Mouse (Mus musculus) embryo, embryonic 11 days (tissue): ENCODE results near the gene Sppl2b.
A peak's percentile ranks its signal among the peaks of the same experiment; 100 is the strongest.

Experiments used
- DNase-seq: peaks from one replicate; pipeline ENCODE4 v3.0.0-alpha.2; 2015

The Sppl2b gene

GRCm38 (mm10) chr10:80855749-80856073 lies 636 bp downstream of the Sppl2b start:
- DNase-seq: no peak

DNA sequence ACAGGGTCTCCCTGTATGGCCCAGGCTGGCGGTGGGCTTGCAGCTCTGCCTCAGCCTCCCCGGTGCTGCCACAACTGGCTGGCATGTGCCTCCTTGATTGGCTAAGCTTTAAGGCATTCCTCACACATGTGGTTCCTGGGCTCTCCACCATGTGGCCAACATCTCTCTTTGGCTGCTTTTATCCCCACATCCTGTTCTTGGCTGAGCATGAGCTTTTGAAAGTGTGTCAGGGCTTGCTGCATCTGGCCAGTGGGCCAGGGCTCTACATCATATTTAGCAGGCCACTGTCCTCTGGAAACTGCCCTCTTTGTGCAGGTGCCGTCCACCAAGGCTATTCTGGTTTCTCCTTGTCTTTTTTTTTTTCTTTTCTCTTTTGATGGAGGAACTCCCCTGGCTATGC lies 1.2 kb downstream of the Sppl2b start:
- no peak for DNase-seq

DNA sequence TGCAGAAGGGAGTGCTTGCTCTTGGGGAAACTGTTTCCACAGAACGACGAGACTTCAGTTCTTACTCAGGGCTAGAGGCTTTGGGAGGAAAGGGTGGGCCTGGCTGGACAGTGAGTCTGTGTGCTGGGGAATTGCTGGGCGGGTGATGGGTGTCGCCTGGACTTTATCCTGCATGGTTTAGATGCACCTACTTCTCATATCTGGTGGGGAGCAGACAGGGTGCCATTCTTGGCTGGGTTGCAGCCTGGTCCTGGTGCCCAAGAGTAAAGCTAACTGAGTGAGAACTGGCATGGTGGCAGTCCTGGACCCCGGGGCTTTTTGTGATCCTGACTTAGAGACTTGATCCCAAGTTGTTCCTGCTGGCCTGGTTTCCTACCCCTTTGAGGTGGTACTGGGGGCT lies 1.8 kb downstream of the Sppl2b start:
- DNase-seq: no peak

DNA sequence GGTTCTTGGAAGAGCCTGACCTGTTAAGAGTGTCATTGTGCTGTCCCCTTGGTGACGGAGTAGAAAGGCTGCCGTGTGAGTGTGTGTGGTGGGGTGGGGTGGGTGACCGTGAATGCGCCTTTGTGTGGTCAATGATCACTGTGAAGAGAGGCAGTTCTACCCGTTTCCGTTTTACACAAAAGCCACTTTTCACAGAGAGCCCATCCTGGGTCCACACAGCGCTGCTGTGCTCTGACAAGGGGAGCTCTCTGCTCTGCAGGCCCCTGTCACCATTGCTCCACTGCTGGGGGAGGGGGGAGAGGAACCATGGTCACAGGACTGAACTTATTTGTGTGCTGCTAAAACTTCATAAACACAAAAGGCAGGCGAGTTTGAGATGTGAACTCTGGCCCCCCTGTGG lies 2.3 kb downstream of the Sppl2b start:
- no peak for DNase-seq

- DNase-seq: no peak
Observed at GRCm38 (mm10) chr10:80857848-80858247, 2.8 kb downstream of the Sppl2b start.

DNA sequence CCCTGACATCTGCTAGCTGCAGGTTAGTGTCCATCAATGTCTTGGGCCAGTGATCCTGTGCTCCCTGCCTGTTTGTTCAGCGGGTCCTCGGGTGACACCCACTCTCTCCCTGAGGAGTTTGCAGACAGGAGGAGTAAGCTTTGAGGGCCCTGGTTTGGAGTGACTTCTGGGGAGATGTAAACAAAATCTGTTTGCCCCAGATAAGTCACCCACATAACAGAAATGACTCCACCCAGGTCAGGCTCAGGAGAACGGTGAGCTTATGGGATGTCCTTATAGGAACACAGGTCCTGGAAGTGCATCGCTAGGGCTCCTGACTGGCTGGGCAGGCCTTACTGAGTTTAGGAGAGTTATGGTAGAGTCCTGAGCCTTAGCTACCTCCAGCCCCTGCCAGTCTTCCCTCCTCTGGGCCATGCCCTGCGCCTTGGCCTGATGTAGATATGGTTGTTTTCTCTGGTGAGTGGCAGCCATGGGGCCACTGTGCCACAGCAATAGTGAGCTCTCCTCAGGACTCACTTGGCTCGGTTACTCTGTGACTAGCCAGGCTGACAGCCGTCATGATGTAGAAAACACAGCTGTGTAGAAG lies 3.4 kb downstream of the Sppl2b start:
- DNase-seq: no peak

DNA sequence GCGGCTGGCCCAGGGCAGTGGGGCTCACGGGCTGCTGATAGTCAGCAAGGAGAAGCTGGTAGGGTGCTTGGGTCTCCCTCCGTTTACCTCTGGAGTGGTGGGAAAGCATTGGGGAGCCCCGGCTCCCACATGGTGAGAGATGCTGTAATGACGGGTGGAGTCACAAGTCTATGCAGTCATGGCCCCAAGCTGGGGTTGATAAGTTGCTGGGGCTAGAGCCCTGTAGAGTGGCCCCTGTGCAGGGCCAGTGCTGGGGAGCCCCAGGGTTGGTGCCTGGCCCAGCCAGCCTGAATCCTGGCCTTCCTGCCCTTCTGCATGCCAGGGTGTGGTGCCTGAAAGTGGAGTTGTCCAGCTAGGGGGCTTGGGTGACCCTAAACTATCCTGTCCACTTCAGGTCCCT lies 7.2 kb downstream of the Sppl2b start:
- DNase-seq: no peak

GRCm38 (mm10) chr10:80864446-80864845 lies 9.4 kb downstream of the Sppl2b start:
- no peak for DNase-seq

DNA sequence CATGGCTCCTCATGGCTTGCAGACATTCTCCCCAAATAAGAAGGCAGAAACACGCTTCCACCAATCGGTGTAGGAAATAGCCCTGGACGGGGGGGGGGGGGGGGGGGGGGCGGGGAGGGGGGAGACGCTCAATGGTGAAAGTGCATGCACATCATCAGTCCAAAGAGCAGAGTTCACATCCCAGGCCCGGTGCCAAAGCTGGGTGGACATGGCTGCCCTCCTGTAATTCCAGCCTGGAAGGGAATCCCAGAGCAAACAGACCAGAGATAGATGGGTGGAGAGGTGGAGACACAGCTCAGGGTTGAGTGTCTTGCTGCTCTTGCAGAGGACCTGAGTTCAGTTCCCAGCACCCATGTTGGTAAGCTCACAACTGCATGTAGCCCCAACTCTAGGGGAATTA lies 15.9 kb downstream of the Sppl2b start:
- no peak for DNase-seq

DNA sequence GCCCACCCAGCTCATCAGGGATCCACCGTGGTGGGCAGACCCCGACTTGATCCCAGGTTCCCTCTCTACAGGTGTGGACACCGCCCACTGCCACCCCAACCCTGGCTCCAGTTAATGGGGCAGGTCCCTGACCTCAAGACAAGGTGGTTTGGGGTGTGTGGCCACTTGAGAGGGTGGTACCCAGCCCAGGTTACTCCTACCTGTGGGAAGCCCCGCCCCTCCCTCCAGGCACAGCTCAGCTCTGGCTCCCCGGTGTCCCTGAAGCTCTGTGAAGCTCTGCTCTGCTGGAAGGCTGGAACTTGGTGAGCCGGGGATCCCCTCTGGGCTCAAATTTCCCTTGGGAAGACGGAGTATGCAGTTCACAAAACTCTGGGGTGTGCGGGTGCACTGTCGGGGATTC lies 16.5 kb downstream of the Sppl2b start, which contains the start of gene Tmprss9:
Tmprss9 (plus strand) TSS at position 268 of the 400 bp plus-strand sequence.
- no peak for DNase-seq

DNA sequence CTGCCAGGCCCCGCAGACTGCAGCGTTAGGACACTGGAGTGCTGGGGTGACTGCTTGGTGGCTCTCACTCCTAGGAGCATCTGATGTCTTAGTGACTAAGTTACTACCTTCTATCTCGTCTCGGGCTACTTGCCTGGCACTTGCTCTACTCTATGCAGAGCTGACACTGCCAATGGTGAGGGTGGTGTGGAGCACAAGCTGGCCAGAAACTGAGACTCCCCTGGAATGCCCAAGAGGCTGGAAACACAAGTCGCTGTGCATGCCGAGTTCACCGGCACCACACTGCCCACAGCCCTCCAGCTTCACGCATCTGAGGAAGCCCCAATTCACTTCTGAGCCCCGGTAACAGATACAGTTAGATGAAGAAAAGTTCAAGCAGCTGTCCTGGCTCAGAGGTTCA lies 19.0 kb downstream of the Sppl2b start:
- no peak for DNase-seq

GRCm38 (mm10) chr10:80876028-80876427 lies 21.0 kb downstream of the Sppl2b start:
- peak; percentile 55 for DNase-seq

GRCm38 (mm10) chr10:80876594-80876993 lies 21.5 kb downstream of the Sppl2b start:
- no peak for DNase-seq

DNA sequence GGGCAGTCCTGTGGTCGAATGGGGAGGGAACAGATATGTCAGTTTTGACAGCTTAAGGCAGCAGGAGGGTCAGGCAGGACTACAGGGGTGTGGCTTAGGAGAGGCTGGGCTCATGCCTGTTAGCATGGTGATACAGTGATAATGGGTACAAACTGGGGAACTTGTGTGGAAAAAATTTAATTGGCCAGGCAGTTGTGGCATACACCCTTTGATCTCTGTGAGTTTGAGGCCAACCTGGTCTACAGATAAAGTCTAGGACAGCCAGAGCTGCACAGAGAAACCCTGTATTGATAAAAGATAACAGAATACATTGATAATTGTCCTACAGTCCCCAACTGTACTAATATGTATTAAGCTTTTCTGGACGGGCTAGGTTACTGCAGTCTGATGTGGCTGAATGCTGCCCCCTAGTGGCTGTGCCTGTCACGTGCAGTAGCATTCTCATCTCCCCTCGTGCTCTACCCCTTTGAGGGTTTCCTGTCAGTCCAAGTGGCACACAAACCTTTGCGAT lies 25.1 kb downstream of the Sppl2b start:
- peak; percentile 74 for DNase-seq

DNA sequence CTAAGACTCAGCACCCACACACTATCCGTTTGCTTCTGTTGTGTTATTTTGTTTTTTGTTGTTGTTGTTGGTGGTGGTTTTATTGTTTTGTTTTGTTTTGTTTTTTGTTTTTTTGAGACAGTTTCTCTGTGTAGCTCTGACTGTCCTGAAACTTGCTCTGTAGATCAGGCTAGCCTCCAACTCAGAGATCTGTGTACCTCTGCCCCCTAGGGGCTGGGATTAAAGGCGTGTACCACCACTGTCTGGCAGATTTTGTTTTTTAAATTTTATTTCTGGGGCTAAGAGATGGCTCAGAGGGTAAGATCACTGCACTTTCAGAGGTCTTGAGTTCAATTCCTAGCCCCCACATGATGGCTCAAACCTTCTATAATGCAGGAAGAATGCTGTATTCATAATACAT lies 25.8 kb downstream of the Sppl2b start:
- no peak for DNase-seq

DNA sequence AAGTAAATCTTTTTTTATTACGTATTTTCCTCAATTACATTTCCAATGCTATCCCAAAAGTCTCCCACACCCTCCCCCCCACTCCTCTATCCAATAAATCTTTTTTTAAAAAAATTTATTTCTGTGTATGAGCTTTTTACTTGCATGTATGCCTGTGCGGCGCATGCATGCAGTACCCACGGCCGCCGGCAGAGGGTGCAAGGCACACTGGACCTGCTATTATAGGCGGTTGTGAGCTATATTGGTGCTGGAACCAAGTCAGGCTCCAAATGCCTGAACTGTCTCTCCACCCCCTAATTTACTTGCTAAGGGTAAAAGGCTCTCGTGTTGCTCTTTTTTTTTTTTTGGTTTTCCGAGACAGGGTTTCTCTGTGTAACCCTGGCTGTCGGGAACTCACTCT lies 26.2 kb downstream of the Sppl2b start:
- peak; percentile 53 for DNase-seq

DNA sequence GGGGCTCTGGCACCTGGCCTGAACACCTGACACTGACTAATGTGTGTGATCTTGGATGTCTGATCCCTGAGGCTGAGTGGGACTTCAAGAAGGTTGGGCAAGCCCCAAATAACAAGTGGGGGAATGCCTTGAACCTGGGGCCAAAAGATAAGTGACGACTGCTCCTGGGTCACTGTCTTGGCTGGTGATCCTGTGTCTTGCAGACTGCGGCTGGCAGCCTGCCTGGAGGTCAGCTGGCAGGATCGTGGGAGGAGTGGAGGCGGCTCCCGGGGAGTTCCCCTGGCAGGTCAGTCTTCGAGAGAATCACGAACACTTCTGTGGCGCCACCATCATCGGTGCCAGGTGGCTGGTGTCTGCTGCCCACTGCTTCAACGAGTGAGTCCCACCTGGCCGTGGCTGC lies 32.1 kb downstream of the Sppl2b start:
- DNase-seq: no peak

GRCm38 (mm10) chr10:80895100-80895499 lies 40.0 kb downstream of the Sppl2b start:
- no peak for DNase-seq

DNA sequence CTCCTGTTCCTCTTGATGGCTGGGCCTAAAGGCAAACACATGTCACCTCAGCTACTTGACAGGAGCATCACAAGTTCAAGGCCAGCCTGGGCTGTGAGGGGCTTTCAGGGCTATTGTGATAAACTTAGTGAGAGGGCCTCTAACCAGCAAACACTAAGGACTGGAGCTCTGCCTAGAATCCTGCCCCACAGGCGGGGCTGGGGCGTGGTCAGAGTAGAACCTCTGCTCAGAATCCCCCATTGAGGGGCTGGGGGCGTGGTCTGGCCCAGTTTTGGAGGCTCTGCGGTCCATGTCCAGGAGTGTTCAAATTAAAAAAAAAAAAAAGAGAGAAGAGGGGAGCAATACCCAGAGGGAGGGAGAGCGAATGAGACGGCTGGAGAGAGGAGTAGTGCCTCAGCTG lies 40.6 kb downstream of the Sppl2b start:
- DNase-seq: no peak

DNA sequence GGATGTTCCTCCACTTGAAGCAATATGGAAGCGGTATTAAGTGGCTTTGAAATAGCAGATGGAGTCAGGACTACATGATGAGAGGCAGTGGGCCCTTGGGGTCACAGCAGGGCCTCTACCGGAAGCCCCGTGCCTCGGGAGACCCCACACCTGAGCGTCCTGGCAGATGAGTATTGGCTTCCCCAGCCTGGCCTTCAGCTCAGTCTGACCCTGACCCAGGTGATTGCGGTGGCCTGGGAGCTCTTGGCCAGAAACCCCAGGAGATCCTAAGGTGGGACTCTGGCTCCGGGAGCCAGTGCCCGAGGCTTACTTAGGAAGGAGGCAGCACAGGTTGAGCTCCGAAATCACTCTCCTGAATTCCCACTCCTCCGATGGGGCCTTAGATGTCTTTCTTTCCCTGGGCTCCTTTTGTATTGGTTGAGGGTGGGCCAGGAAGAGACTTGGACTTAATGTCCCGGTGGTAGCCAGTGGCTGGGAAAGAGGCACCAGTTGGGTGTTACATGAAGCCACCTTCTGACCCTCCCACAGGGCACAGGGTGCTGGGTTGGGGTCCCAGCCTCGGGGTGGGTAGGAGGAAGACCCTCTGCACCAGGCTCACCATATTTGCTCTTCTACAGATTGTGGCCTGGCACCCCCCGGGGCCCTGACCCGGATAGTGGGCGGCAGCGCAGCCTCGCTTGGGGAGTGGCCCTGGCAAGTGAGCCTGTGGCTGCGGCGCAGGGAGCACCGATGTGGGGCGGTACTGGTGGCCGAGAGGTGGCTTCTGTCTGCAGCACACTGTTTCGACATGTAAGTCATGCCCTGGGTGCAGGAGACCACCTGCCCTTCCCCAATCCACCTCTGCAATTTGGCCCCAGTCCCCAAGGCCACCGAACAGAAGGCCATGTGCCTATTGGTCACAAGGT lies 41.8 kb downstream of the Sppl2b start:
- DNase-seq: no peak

GRCm38 (mm10) chr10:80897861-80898510 lies 42.9 kb downstream of the Sppl2b start:
- peak; percentile 33 for DNase-seq

DNA sequence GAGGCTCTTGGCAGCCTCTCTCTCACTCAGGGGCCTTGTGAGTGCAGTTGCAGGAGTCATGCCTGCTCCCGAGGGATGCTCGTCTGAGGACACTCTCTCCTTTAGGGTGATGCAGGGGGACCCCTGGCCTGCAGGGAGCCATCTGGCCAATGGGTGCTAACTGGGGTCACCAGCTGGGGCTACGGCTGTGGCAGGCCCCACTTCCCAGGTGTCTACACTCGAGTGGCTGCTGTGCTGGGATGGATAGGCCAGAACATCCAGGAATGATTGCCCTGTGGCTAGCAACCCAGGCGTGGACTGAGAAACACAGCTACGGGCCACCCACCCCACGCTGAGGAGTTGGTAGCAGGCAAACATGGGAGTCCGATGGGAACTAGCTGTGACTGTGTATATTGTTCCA lies 44.0 kb downstream of the Sppl2b start:
- DNase-seq: no peak

- no peak for DNase-seq
Observed at GRCm38 (mm10) chr10:80899591-80900317, 44.7 kb downstream of the Sppl2b start.
